Mouse (Mus musculus): ENCODE measurements around the gene Lrrc26.

DNA sequence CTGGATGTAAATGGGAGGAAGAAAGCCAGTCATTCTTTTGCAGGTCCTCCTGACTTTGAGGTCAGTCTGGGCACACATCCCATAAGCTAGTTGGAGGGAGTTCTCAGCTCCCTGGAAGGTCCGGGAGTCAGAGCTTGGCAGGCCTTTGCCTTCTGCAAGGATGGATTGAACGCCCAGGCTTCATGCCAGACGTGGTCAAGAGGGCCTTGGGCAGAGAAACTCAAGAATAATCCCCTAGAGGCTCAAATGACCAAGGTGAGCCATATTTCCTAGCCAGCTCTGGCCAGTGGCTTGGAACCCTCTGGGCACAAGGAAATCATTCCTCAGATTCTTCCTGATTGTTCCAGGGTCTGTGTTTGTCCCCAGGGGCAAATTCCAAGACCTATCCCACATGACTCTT, 24.9 kb upstream of the Lrrc26 start:
- TF ChIP-seq POLR2A (IDR thresholded peaks at IDR 0.05; ENCODE audit: insufficient read length, low read depth): no peak
- no peak for TF ChIP-seq MAX (IDR thresholded peaks at IDR 0.05; ENCODE audit: low read depth)
- no peak for TF ChIP-seq TCF12 (IDR thresholded peaks at IDR 0.05; ENCODE audit: insufficient read depth, poor library complexity, severe bottlenecking)
- no peak for TF ChIP-seq CEBPB (IDR thresholded peaks at IDR 0.05; ENCODE audit: insufficient read depth, poor library complexity, severe bottlenecking)
- TF ChIP-seq MYOG (IDR thresholded peaks at IDR 0.05; ENCODE audit: control insufficient read depth in 1 of 3, insufficient read depth in 1 of 3, insufficient read length in 2 of 3, low read depth in 2 of 3): no peak
- TF ChIP-seq E2F4 (IDR thresholded peaks at IDR 0.05; ENCODE audit: insufficient read depth): no peak
- no peak for TF ChIP-seq REST (IDR thresholded peaks at IDR 0.05; ENCODE audit: insufficient read depth, insufficient read length)
- TF ChIP-seq USF1 (IDR thresholded peaks at IDR 0.05; ENCODE audit: low read depth): no peak
